Mouse (Mus musculus): ENCODE measurements around the gene Gm45337. TPM values are rescaled to one million over a fixed set of nuclear protein-coding genes. Genes with fewer than 3 reads are reported as not detected.

Gene Gm45337
- polyA plus RNA-seq (2014; fragmentation: Illumina TruSeq; extraction: RNeasy Lipid Tissue Mini Kit (QIAGEN cat#74804); ENCODE audit: low read depth, low replicate concordance), result not detected

GRCm38 (mm10) chr7:142144507-142144906 lies at the start of gene Gm45337:
Gene Gm45337 (minus strand): TSS chr7:142144607.

GRCm38 (mm10) chr7:142190289-142190688 lies 45.9 kb upstream of the Gm45337 start, which contains the start of gene Gm10153:
Gene Gm10153 (minus strand): TSS chr7:142190389.

DNA sequence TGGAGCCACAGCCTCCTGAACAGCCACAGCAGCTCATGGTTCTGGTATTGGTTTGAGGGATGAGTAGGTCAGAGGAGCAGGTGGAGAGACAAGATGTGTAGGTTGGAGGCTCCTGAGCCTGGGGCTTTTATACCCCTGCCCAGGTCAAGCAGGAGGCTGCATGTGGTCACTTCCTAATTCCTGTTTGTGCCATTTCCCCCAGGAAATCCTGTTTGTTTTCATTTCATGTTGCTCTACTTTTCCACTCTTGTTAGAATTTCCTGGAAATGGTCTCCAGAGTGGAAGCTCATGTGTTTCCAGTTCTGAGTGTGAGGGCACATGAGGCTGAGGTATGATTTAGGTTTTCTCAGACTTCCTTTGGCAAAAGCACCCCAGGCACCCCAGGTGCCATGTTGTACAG lies 31.5 kb upstream of the Gm45337 start, which contains the start of gene Krtap5-2:
Krtap5-2 (minus strand) TSS at position 101 of the 400 bp plus-strand sequence.

GRCm38 (mm10) chr7:142165639-142166038 lies 21.2 kb upstream of the Gm45337 start, which contains the start of gene Gm4553:
Gene Gm4553 (minus strand): TSS chr7:142165739.

GRCm38 (mm10) chr7:142157013-142157412 lies 12.6 kb upstream of the Gm45337 start, which contains the start of gene Gm29735:
Gene Gm29735 (minus strand): TSS chr7:142157113.

GRCm38 (mm10) chr7:142135934-142136333 lies 8.5 kb downstream of the Gm45337 start, which contains the start of gene Gm39115:
Gene Gm39115 (minus strand): TSS chr7:142136034.

DNA sequence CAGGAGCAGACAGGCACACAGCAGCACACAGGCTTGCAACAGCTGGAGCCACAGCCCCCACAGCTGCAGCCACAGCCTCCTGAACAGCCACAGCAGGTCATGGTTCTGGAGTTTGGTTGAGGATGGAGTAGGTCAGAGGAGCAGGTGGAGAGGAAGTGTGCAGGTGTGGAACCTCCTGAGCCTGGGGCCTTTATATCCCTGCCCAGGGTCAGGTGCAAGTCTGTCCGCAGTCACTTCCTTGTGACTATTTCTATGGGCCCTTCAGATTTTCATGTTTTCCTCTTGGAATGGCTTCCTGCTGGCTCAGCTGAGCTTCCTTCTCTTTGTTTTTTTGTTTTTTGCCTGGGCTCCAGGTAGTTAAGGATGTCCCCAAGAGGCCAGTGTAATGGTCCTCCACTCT lies 23.8 kb downstream of the Gm45337 start, which contains the start of gene Gm45618:
Gm45618 (minus strand) TSS at position 101 of the 400 bp plus-strand sequence.

GRCm38 (mm10) chr7:142095183-142095931 lies 49.0 kb downstream of the Gm45337 start, which contains the start of gene Dusp8:
Gene Dusp8 (minus strand): TSS chr7:142095843.

Other genes with a start within 250 kb of the Gm45337 start
- gene Tollip, start 226.1 kb downstream of the Gm45337 start, polyA plus RNA-seq (2014; fragmentation: Illumina TruSeq; extraction: RNeasy Lipid Tissue Mini Kit (QIAGEN cat#74804); ENCODE audit: low read depth, low replicate concordance), result 50.1 TPM
- not detected for gene Brsk2, start 194.9 kb downstream of the Gm45337 start, polyA plus RNA-seq (2014; fragmentation: Illumina TruSeq; extraction: RNeasy Lipid Tissue Mini Kit (QIAGEN cat#74804); ENCODE audit: low read depth, low replicate concordance)
- gene Mob2, start 83.5 kb downstream of the Gm45337 start, polyA plus RNA-seq (2014; fragmentation: Illumina TruSeq; extraction: RNeasy Lipid Tissue Mini Kit (QIAGEN cat#74804); ENCODE audit: low read depth, low replicate concordance), result 47.0 TPM
- 26.2 TPM for gene Dusp8, start 48.8 kb downstream of the Gm45337 start, polyA plus RNA-seq (2014; fragmentation: Illumina TruSeq; extraction: RNeasy Lipid Tissue Mini Kit (QIAGEN cat#74804); ENCODE audit: low read depth, low replicate concordance)
- not detected for gene Gm45618, start 23.9 kb downstream of the Gm45337 start, polyA plus RNA-seq (2014; fragmentation: Illumina TruSeq; extraction: RNeasy Lipid Tissue Mini Kit (QIAGEN cat#74804); ENCODE audit: low read depth, low replicate concordance)
- gene Gm39115, start 8.6 kb downstream of the Gm45337 start, polyA plus RNA-seq (2014; fragmentation: Illumina TruSeq; extraction: RNeasy Lipid Tissue Mini Kit (QIAGEN cat#74804); ENCODE audit: low read depth, low replicate concordance), result not detected
- not detected for gene Gm29735, start 12.5 kb upstream of the Gm45337 start, polyA plus RNA-seq (2014; fragmentation: Illumina TruSeq; extraction: RNeasy Lipid Tissue Mini Kit (QIAGEN cat#74804); ENCODE audit: low read depth, low replicate concordance)
- gene Gm4553, start 21.1 kb upstream of the Gm45337 start, polyA plus RNA-seq (2014; fragmentation: Illumina TruSeq; extraction: RNeasy Lipid Tissue Mini Kit (QIAGEN cat#74804); ENCODE audit: low read depth, low replicate concordance), result not detected
- not detected for gene Krtap5-2, start 31.4 kb upstream of the Gm45337 start, polyA plus RNA-seq (2014; fragmentation: Illumina TruSeq; extraction: RNeasy Lipid Tissue Mini Kit (QIAGEN cat#74804); ENCODE audit: low read depth, low replicate concordance)
- not detected for gene Gm10153, start 45.8 kb upstream of the Gm45337 start, polyA plus RNA-seq (2014; fragmentation: Illumina TruSeq; extraction: RNeasy Lipid Tissue Mini Kit (QIAGEN cat#74804); ENCODE audit: low read depth, low replicate concordance)
- gene Krtap5-3, start 56.8 kb upstream of the Gm45337 start, polyA plus RNA-seq (2014; fragmentation: Illumina TruSeq; extraction: RNeasy Lipid Tissue Mini Kit (QIAGEN cat#74804); ENCODE audit: low read depth, low replicate concordance), result not detected
- gene Gm7579, start 67.3 kb upstream of the Gm45337 start, polyA plus RNA-seq (2014; fragmentation: Illumina TruSeq; extraction: RNeasy Lipid Tissue Mini Kit (QIAGEN cat#74804); ENCODE audit: low read depth, low replicate concordance), result not detected
- not detected for gene Krtap5-5, start 85.4 kb upstream of the Gm45337 start, polyA plus RNA-seq (2014; fragmentation: Illumina TruSeq; extraction: RNeasy Lipid Tissue Mini Kit (QIAGEN cat#74804); ENCODE audit: low read depth, low replicate concordance)
- gene Gm40460, start 96.5 kb upstream of the Gm45337 start, polyA plus RNA-seq (2014; fragmentation: Illumina TruSeq; extraction: RNeasy Lipid Tissue Mini Kit (QIAGEN cat#74804); ENCODE audit: low read depth, low replicate concordance), result not detected
- not detected for gene Gm2431, start 113.7 kb upstream of the Gm45337 start, polyA plus RNA-seq (2014; fragmentation: Illumina TruSeq; extraction: RNeasy Lipid Tissue Mini Kit (QIAGEN cat#74804); ENCODE audit: low read depth, low replicate concordance)
- gene Gm4559, start 129.8 kb upstream of the Gm45337 start, polyA plus RNA-seq (2014; fragmentation: Illumina TruSeq; extraction: RNeasy Lipid Tissue Mini Kit (QIAGEN cat#74804); ENCODE audit: low read depth, low replicate concordance), result not detected
- not detected for gene Krtap5-1, start 152.5 kb upstream of the Gm45337 start, polyA plus RNA-seq (2014; fragmentation: Illumina TruSeq; extraction: RNeasy Lipid Tissue Mini Kit (QIAGEN cat#74804); ENCODE audit: low read depth, low replicate concordance)
- not detected for gene Krtap5-4, start 158.9 kb upstream of the Gm45337 start, polyA plus RNA-seq (2014; fragmentation: Illumina TruSeq; extraction: RNeasy Lipid Tissue Mini Kit (QIAGEN cat#74804); ENCODE audit: low read depth, low replicate concordance)
- 2.7 TPM for gene Ifitm10, start 229.1 kb upstream of the Gm45337 start, polyA plus RNA-seq (2014; fragmentation: Illumina TruSeq; extraction: RNeasy Lipid Tissue Mini Kit (QIAGEN cat#74804); ENCODE audit: low read depth, low replicate concordance)
- gene Gm49369, start 238.1 kb upstream of the Gm45337 start, polyA plus RNA-seq (2014; fragmentation: Illumina TruSeq; extraction: RNeasy Lipid Tissue Mini Kit (QIAGEN cat#74804); ENCODE audit: low read depth, low replicate concordance), result not detected
- 1,183 TPM for gene Ctsd, start 243.4 kb upstream of the Gm45337 start, polyA plus RNA-seq (2014; fragmentation: Illumina TruSeq; extraction: RNeasy Lipid Tissue Mini Kit (QIAGEN cat#74804); ENCODE audit: low read depth, low replicate concordance)